9 mouse cellular contexts compared by ENCODE assay signal in genomic region chr3:51226601-51227000, GRCm38 (mm10). TPM values are rescaled to one million over a fixed set of nuclear protein-coding genes. Genes with fewer than 3 reads are reported as not detected.
DNase-seq lines count a peak whose midpoint lies in the region; ATAC-seq and TF ChIP-seq lines count a peak whose summit lies in the region.
"Had no signal": no experiment of that assay in that cellular context is flagged by ENCODE, and none has a peak within 500 bp of the region (broad histone marks: within the 10 kb centered on the region; RNA-seq: fewer than 3 reads in every experiment).

No protein-coding gene starts in this region.

- no peak for TF ChIP-seq EP300 in lung, postnatal 0 days (IDR thresholded peaks at IDR 0.05)

- no peak overlapping the region for H3K9ac ChIP-seq in lung, postnatal 0 days (replicated peaks; ENCODE audit: low read depth)
- H3K9ac ChIP-seq in intestine, postnatal 0 days (ENCODE audit: low read depth, low read length): no peak overlapping the region
- H3K9ac ChIP-seq in neural tube, embryonic 14.5 days (replicated peaks; ENCODE audit: low read depth, low read length): no peak overlapping the region

- 0 out of 2 replicates have a peak overlapping the region, but pooled peaks have one; percentile 81 for H3K4me3 ChIP-seq in lung, postnatal 0 days (ENCODE audit: low read depth, low read length)
- H3K4me3 ChIP-seq in brown adipose tissue, adult 24 weeks (ENCODE audit: insufficient read depth, low read depth, low read length): peak overlapping the region; percentile 54
- H3K4me3 ChIP-seq in intestine, postnatal 0 days (ENCODE audit: low read depth, low read length): peak overlapping the region; percentile 87; the same call in 1 of the 2 replicates
- no peak overlapping the region for H3K4me3 ChIP-seq in neural tube, embryonic 14.5 days (ENCODE audit: low read depth, low read length)

- TF ChIP-seq CTCF in lung, postnatal 0 days (IDR thresholded peaks at IDR 0.05): no peak
- TF ChIP-seq CTCF in intestine, postnatal 0 days (IDR thresholded peaks at IDR 0.05; ENCODE audit: low read depth): no peak

- H3K9me3 ChIP-seq in lung, postnatal 0 days (ENCODE audit: low read length): no peaks in the 10 kb centered on the region
- H3K9me3 ChIP-seq in intestine, postnatal 0 days (ENCODE audit: control insufficient read depth): no peaks in the 10 kb centered on the region
- no peaks in the 10 kb centered on the region for H3K9me3 ChIP-seq in neural tube, embryonic 14.5 days (ENCODE audit: control insufficient read depth, low read length)

- peak overlapping the region; percentile 83; the same call in 1 of the 2 replicates for H3K4me2 ChIP-seq in lung, postnatal 0 days (replicated peaks; ENCODE audit: low read depth, low read length)
- peak overlapping the region; percentile 95; the same call in 1 of the 2 replicates for H3K4me2 ChIP-seq in intestine, postnatal 0 days (replicated peaks; ENCODE audit: low read depth)
- H3K4me2 ChIP-seq in neural tube, embryonic 14.5 days (ENCODE audit: low read depth, low read length): 0 out of 2 replicates have a peak overlapping the region, but pooled peaks have one; percentile 14

- H3K27ac ChIP-seq in lung, postnatal 0 days (ENCODE audit: low read length): no peak overlapping the region
- H3K27ac ChIP-seq in brown adipose tissue, adult 24 weeks (replicated peaks; ENCODE audit: low read depth, low read length): peak overlapping the region; percentile 52
- no peak overlapping the region for H3K27ac ChIP-seq in intestine, postnatal 0 days (ENCODE audit: low read depth, low read length)
- no peak overlapping the region for H3K27ac ChIP-seq in neural tube, embryonic 14.5 days (ENCODE audit: low read depth, low read length)

- DNase-seq in lung, postnatal 0 days (ENCODE audit: low spot score): no peak
- no peak for DNase-seq in lung, postnatal 10 days
- DNase-seq in adrenal gland, postnatal 14 days: no peak
- DNase-seq in left cerebral cortex, postnatal 36 days (ENCODE audit: low spot score in 2 of 2): no peak
- DNase-seq: adrenal gland, adult 8-10 months; kidney, adult 2 months had no signal

- intact Hi-C loops in left cerebral cortex, postnatal 36 days (cut with DNase I): loop anchor here (5.0 kb wide), 1 partner anchor 51 kb away; no protein-coding TSS in a partner anchor

- H3K36me3 ChIP-seq in lung, postnatal 0 days (ENCODE audit: insufficient read depth, low read length): no peaks in the 10 kb centered on the region
- no peaks in the 10 kb centered on the region for H3K36me3 ChIP-seq in intestine, postnatal 0 days (ENCODE audit: control insufficient read depth, insufficient read depth)
- no peaks in the 10 kb centered on the region for H3K36me3 ChIP-seq in neural tube, embryonic 14.5 days (ENCODE audit: control insufficient read depth, insufficient read depth, low read length)

- no peaks in the 10 kb centered on the region for H3K27me3 ChIP-seq in lung, postnatal 0 days (replicated peaks; ENCODE audit: insufficient read depth, low read length)
- no peaks in the 10 kb centered on the region for H3K27me3 ChIP-seq in intestine, postnatal 0 days (replicated peaks; ENCODE audit: control insufficient read depth, insufficient read depth, low read length)
- no peaks in the 10 kb centered on the region; the same call in 1 of the 2 replicates for H3K27me3 ChIP-seq in neural tube, embryonic 14.5 days (ENCODE audit: control insufficient read depth, insufficient read depth, low read length)

- ATAC-seq in lung, postnatal 0 days: no peak
- no peak for ATAC-seq in intestine, postnatal 0 days
- no peak for ATAC-seq in neural tube, embryonic 14.5 days (ENCODE audit: low read depth)

- WGBS in lung, postnatal 0 days: 74% methylated on average over 3 of the region's 3 CpGs
- 73% methylated on average over 3 of the region's 3 CpGs for WGBS in intestine, postnatal 0 days
- WGBS in neural tube, embryonic 14.5 days: 87% methylated on average over 3 of the region's 3 CpGs

- H3K4me1 ChIP-seq in lung, postnatal 0 days (ENCODE audit: insufficient read depth, low read depth, low read length): peaks cover 13% of the 10 kb centered on the region; the same call in 1 of the 2 replicates
- H3K4me1 ChIP-seq in brown adipose tissue, adult 24 weeks (ENCODE audit: control insufficient read depth, insufficient read depth, insufficient read length, low read length): peaks cover 17% of the 10 kb centered on the region
- H3K4me1 ChIP-seq in intestine, postnatal 0 days (replicated peaks; ENCODE audit: control insufficient read depth, insufficient read depth, low read length): no peaks in the 10 kb centered on the region; the same call in 1 of the 2 replicates
- H3K4me1 ChIP-seq in neural tube, embryonic 14.5 days (ENCODE audit: control insufficient read depth, insufficient read depth, low read length): peaks cover 9% of the 10 kb centered on the region; the same call in 1 of the 2 replicates

RNA-seq across cellular contexts. Expression of gene Noct, which starts 2.4 kb away (rescaled TPM):
- 4.1 and 4.2 TPM in 2 replicates for polyA plus RNA-seq in lung, postnatal 0 days (2015; fragmentation: Nextera tagmentation; extraction: Ambion mirVana)
- 16.9 and 38.8 TPM in 2 replicates for polyA plus RNA-seq in brown adipose tissue, adult 24 weeks (2012; ENCODE audit: insufficient read depth, insufficient read length, missing spikeins)
- polyA plus RNA-seq in intestine, postnatal 0 days (2015; fragmentation: Nextera tagmentation; extraction: Ambion mirVana): 11.3 and 12.0 TPM in 2 replicates
- polyA plus RNA-seq in neural tube, embryonic 14.5 days (2014; fragmentation: Nextera tagmentation; extraction: Ambion mirVana): 36.6 and 42.4 TPM in 2 replicates
- 28.7 and 44.7 TPM in 2 replicates for total RNA-seq in adrenal gland, postnatal 14 days (2021)
- 10 to 100 TPM; 49.8 to 54.2 TPM for total RNA-seq in left cerebral cortex, postnatal 36 days (2021)

Comparison
In these comparisons a context has a peak if more than half of its experiments do, and no peak if none do; other contexts are left out.
1. H3K4me2 ChIP-seq: peak in every context shown above with its lines; median percentile 95 in intestine, postnatal 0 days; 83 in lung, postnatal 0 days; 14 in neural tube, embryonic 14.5 days.